Mouse (Mus musculus) right cerebral cortex, postnatal 4 days (tissue): ENCODE measurements around the gene Gm128.
A peak's percentile ranks its signal among the peaks of the same experiment; 100 is the strongest.
"Not testable (repeated sequence)": the region's sequence is repeated elsewhere in the genome, so short reads cannot be mapped to it uniquely, and the experiment has no call there.

Source experiments
- DNase-seq: peaks from one replicate; pipeline ENCODE4 v3.0.0-alpha.2; 2022

Gene Gm128

DNA sequence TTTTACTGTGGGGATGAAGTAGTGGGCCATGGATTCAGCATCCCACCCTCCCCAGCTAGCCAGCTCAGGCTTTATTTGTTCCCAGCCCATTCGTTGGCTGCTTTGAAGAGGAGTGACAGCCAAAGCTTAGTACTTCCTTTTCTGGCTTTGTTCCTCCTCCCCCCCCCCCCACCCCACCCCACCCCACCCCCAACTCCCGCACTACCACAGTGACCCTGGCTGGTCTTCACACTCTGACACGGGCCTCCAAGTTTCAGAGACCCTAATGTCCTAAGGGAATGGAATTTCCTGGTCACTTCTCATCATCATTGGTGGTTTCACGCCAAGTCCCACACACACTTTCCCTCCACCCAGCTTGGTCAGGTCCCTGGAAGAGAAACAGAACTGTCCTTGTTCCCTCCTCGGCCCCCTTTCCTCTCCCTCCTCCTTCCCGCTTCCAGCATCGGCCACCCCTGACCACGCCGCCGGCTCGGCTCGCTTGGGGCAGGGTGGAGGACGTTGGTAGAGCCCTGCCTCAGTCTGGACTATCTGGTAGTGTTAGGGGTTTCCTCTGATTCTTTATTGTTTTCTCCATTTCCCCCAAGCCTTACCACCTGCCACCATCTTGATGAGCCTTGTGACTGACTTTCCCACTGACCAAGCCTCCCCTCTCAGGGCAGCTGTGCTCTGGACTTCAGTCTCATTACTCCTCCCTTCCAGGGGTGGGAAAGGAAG lies 11.5 kb downstream of the Gm128 start:
- peak; percentile 43 for DNase-seq

DNA sequence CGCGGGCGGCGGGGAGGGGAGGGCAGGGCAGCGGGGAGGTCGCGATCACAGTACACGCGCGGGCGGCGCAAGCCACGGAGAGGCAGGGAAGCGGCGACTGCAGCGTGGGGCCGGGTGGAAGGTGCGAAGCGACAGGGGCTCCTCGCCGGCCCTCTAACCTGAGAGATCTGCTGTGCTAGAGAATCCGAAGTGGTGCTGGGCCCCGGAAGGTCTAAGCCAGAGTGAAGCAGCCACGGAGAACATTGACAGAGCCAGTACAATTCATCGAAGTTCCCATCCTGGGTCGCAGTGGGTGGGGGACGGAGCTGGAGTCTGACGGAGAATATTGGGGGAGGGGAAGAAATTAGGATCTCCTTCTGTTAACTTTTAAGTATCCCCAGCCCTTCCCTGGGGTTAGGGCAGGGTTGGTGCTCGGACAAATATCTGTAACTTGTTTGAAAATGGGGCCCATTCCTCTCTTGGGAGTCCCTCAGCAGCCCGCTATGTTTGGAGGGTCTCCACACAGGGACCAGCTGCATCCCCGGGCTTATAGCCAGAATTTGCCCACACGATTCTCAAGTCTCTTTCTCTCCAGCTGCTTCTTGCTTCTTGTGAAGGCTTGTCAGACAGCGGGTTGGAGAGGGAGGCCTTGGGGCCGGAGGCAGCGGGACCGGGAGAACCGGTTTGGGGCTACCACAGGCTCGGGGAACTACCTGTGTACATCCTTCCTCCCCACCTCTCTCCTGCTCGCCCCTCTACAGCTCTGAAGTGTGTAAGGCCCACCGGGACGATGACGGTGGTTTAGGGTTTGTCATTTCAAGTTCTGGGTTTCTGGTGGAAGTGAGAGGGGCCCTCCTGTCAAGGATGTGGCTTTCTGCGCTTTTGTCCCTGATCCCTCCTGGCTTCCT lies 12.3 kb downstream of the Gm128 start:
- DNase-seq, result peak; percentile 63

GRCm38 (mm10) chr3:95228148-95228893 lies 13.1 kb downstream of the Gm128 start, which contains the start of gene Cdc42se1:
Gene Cdc42se1, plus strand, starts transcription at chr3:95228732.
- peak; percentile 91 for DNase-seq

DNA sequence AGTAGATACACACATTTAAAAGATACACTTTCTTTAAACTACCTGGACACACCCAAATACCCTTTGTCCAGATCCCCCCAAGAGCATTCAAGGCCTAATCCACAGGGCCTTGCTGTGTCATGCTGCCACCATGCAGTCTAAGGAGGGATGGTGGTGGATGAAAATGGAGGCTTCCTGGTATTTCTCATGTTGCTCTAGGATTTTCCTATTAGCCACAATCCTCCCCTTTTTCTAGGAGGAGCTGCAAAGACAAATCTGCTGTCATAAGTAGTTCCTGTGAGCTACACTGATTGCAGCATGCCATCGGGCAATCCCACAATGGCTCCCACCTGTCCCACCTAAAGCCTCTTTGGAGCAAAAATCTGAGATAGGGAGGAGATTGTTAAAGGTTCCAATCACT lies 14.2 kb downstream of the Gm128 start:
- no peak for DNase-seq

GRCm38 (mm10) chr3:95224295-95224694 lies 17.1 kb downstream of the Gm128 start:
- DNase-seq, result no peak

DNA sequence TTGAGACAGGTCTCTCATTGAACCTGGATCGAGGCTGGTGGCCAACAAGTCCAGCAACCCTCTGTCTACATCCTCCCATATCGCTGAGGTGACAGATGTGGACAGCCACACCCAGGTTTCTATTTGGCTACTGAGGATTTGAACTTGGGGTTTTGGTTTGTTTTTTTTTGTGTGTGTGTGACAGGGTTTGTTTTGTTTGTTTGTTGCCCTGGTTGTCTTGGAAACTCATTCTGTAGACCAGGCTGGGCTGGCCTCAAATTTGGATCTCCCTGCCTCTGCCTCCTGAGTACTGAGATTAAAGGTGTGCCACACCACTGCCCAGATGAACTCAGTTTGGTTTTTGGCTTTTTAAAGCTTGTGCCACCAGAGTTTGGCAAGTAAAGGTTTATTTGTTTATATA lies 18.4 kb downstream of the Gm128 start:
- DNase-seq, result no peak

- DNase-seq, result no peak
Observed at GRCm38 (mm10) chr3:95218466-95219137, 22.8 kb downstream of the Gm128 start.

- peak; percentile 93 for DNase-seq
Observed at GRCm38 (mm10) chr3:95217255-95218134, 23.9 kb downstream of the Gm128 start, which contains the start of gene Gabpb2. Gene Gabpb2, minus strand, starts transcription at chr3:95217916.

GRCm38 (mm10) chr3:95216655-95217254 lies 24.6 kb downstream of the Gm128 start:
- no peak for DNase-seq

GRCm38 (mm10) chr3:95213609-95213975 lies 27.8 kb downstream of the Gm128 start:
- DNase-seq, result no peak

- DNase-seq, result not testable (repeated sequence)
Observed at GRCm38 (mm10) chr3:95212889-95213608, 28.3 kb downstream of the Gm128 start.

DNA sequence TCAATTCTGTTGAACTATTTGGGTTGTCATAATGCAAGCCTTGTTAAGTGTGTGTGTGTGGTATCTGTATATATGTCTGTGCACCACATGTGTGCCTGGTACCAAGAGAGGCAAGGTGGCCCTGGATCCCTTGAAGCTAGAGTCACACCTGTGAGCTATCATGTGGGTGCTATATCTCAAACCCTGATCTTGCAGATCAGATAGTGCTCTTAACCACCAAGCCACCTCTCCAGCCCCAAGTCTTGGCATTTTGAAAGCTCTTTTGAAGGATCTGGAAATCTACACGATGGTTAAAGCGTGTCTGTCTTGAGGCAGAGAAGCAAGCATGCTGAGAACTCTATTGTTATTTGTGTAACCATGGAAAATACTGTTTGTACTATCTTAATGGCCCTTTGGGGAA lies 30.8 kb downstream of the Gm128 start:
- DNase-seq, result no peak

DNA sequence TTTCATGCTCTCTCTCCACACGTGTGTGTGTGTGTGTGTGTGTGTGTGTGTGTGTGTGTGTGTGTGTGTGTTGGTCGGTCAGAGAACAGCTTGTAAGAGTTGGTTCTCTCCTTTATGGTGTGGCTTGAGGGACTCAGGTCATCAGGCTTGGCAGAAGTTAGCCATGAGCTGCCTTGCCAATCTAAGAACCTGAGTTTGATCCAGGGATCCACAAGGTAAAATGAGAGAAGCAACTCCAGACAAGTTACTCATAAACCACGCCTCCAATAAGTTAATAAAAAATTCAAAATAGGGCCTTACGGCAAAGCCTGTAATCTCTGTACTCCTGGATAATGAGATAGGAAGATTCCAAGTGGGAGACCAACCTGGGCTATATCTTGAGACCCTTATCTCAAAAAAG lies 33.1 kb downstream of the Gm128 start:
- no peak for DNase-seq

- no peak for DNase-seq
Observed at GRCm38 (mm10) chr3:95203880-95204279, 37.5 kb downstream of the Gm128 start.

- DNase-seq, result no peak
Observed at GRCm38 (mm10) chr3:95200562-95200961, 40.8 kb downstream of the Gm128 start.

DNA sequence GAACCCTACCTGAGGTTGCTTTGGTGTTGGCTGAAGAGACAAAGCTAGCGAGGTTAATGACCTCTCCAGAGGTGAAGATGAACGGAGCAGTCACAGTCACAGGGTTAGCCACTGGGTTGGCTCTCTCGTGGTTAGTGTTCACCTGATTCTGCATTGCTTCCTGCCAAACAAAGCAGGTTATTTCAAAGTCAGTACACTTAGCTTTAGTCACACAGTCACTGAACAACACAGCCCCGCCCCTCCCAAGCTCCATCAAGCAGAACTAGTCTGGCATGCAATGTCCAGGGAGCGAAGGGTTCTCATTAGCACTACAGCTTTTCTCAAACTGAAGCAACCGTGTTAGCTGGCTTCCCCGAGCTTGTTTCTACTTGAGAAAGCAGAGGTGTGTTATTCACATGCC lies 41.3 kb downstream of the Gm128 start:
- no peak for DNase-seq

GRCm38 (mm10) chr3:95199101-95199500 lies 42.3 kb downstream of the Gm128 start:
- DNase-seq, result no peak

DNA sequence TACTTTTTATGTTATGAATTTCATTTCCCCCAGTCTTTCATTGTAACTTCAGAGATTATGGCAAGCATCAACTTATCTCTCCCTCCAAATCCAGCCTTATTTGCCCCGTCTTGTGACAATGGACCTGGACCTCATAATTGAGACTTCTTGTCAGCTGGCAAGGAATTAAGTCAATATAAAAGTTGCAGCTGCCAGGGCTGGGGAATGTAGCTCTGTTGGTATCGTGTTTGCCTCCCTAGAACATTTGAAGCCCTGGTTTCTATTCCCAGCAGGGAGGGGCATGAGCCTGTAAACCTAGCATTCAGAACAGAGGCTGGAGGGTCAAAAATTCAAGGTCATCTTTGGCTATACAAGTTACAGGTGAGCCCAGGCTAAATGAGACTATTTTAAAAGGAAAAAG lies 45.6 kb downstream of the Gm128 start:
- no peak for DNase-seq

DNA sequence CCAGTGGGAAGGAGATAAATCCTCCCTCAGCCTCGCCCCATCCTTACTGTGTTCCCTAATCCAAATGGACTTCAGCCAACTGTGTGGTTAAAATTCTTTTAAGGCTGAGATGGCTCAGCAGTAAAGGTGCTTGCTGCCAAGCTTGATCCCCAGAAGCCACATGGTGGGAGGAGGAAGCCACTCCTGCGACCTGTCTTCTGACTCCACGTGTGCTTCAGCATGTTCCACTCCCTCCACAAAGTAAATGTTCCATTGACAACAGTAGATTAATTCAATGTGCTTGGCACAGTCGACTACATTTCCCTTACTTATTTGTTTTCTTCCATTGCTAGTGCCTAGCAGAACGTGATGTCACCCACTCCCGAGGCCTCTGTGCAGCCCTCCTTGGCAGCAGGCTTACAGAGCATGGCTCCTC lies 46.7 kb downstream of the Gm128 start:
- no peak for DNase-seq
